Mouse (Mus musculus) liver, embryonic 12.5 days (tissue): ENCODE measurements around the gene Mipol1. TPM values are rescaled to one million over a fixed set of nuclear protein-coding genes. Genes with fewer than 3 reads are reported as not detected.

Experiments
- ATAC-seq: fragments of 200-750 bp; cut with Nextera tagmentation; 2 replicates; pipeline ENCODE4 v1.8.0; 2017; ENCODE audit warnings: moderate number of reproducible peaks, mild to moderate bottlenecking, moderate library complexity
- H3K27ac ChIP-seq: fragments of 300-500 bp; sonication (generic); 2 replicates; pipeline ENCODE4 v1.5.1; 2016; ENCODE audit warnings: mild to moderate bottlenecking
- H3K27me3 ChIP-seq: fragments of 300-500 bp; sonication (generic); replicated peaks from 2 replicates; pipeline ENCODE4 v1.6.1; 2016; ENCODE audit warnings: mild to moderate bottlenecking, moderate library complexity
- H3K36me3 ChIP-seq: fragments of 300-500 bp; sonication (generic); 2 replicates; pipeline ENCODE4 v1.6.1; 2016; ENCODE audit warnings: mild to moderate bottlenecking, moderate library complexity
- H3K4me1 ChIP-seq: fragments of 300-500 bp; sonication (generic); 2 replicates; pipeline ENCODE4 v1.6.1; 2016
- H3K4me2 ChIP-seq: fragments of 300-500 bp; sonication (generic); 2 replicates; pipeline ENCODE4 v1.6.1; 2016; ENCODE audit warnings: mild to moderate bottlenecking, moderate library complexity
- H3K4me3 ChIP-seq: fragments of 300-500 bp; sonication (generic); 2 replicates; pipeline ENCODE4 v1.5.1; 2016; ENCODE audit warnings: mild to moderate bottlenecking, moderate library complexity
- H3K9ac ChIP-seq: fragments of 300-500 bp; sonication (generic); 2 replicates; pipeline ENCODE4 v1.6.1; 2016; ENCODE audit warnings: mild to moderate bottlenecking, moderate library complexity
- H3K9me3 ChIP-seq: fragments of 300-500 bp; sonication (generic); replicated peaks from 2 replicates; pipeline ENCODE4 v1.6.1; 2016; ENCODE audit warnings: mild to moderate bottlenecking, moderate library complexity
- WGBS: fragments of 180-500 bp; shearing (Covaris S2); methylation state at CpG from one replicate; pipeline ENCODE4 v1.1.7; 2016; ENCODE audit not compliant: insufficient replicate concordance; 5-methylcytosine and 5-hydroxymethylcytosine counted together
- polyA plus RNA-seq: library from polyadenylated mRNA; unstranded; fragments of >200 nt; fragmentation: Nextera tagmentation; extraction: Ambion mirVana; gene quantifications from 2 replicates; pipeline ENCODE4 v1.2.1, GENCODE M21; 2016

The Mipol1 gene
- polyA plus RNA-seq, 1 experiment from 2014 or later: 5.4 TPM

DNA sequence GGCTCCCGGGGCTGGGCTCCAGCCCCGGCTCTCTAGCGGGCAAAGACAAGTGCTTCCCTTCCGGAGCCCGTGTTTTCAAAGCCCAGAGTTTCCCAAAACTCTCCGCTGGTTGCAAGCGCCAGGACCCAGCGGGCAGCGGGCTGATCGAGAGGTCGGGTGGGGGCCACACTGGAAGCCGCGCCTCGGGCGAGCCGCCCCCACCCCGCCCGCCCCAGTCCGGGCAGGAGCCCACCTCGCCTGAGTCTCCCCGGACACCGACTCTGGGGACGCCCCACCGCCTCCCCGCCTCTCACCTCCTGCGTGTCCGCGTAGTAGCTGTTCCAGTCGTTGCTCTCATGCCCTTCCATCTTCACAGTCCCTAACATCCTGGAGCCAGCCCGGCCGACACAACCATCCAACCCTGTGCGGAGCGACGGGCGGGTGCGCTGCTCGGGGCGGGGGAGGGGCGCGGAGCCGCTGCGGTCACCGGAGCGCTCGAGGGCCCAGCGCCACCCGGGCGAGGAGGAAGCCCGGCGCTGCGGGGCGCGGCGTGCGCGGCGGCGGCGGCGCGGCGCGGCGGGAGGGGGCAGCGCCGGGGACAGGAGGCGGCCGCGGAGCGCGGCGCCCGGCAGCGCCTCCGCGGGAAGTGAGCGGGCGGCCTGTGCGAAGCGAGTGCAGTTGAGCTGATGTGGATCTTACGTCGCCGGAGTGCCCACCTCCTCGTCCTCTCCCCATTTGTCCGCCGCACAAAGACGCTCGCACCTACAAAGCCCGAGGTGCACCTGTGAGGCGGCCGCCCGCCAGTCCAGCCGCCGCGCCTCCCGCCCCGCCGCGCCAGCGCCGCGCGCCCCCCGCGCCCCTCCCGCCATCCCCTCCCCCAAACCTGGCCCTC is 315.4 kb downstream of the Mipol1 start:
- ATAC-seq: peak; percentile 47
- Histone ChIP-seq H3K36me3 (no peaks in the 10 kb centered on the region), H3K27me3 (peaks cover 100% of the 10 kb centered on the region), H3K4me2 (peak overlapping the region; percentile 70), H3K27ac (peak overlapping the region; percentile 1; the same call in 1 of the 2 replicates), H3K4me1 (peaks cover 24% of the 10 kb centered on the region), H3K4me3 (peak overlapping the region; percentile 51), H3K9me3 (no peaks in the 10 kb centered on the region), H3K9ac (peak overlapping the region; percentile 62; the same call in 1 of the 2 replicates)
- under 1% methylated on average over 95 of the region's 106 CpGs for WGBS

Other genes with a start within 250 kb of the Mipol1 start
- gene Slc25a21, start 33.0 kb upstream of the Mipol1 start, polyA plus RNA-seq: 30.0 and 33.1 TPM in 2 replicates
- gene Prps1l3, start within 50 bp of the Mipol1 start, polyA plus RNA-seq: 59.4 and 61.7 TPM in 2 replicates